Comparison of ENCODE assay signal across 33 mouse cellular contexts in genomic region chr1:184550491-184550890, GRCm38 (mm10).
"Had no signal": no experiment of that assay in that cellular context is flagged by ENCODE, and none has a peak within 500 bp of the region (broad histone marks: within the 10 kb centered on the region; RNA-seq: fewer than 3 reads in every experiment).

No protein-coding gene starts in this region.

- H3K36me3 ChIP-seq: heart, embryonic 12.5 days; heart, embryonic 13.5 days; heart, embryonic 15.5 days; hindbrain, embryonic 10.5 days; hindbrain, embryonic 12.5 days; hindbrain, embryonic 13.5 days; hindbrain, embryonic 15.5 days; intestine, embryonic 15.5 days; kidney, embryonic 15.5 days had no signal

- H3K9ac ChIP-seq: heart, embryonic 12.5 days; heart, embryonic 13.5 days; heart, embryonic 15.5 days; hindbrain, embryonic 12.5 days; hindbrain, embryonic 13.5 days; hindbrain, embryonic 14.5 days; hindbrain, embryonic 15.5 days; intestine, embryonic 15.5 days; kidney, embryonic 15.5 days had no signal

- H3K9me3 ChIP-seq: heart, embryonic 12.5 days; heart, embryonic 13.5 days; heart, embryonic 15.5 days; hindbrain, embryonic 10.5 days; hindbrain, embryonic 12.5 days; hindbrain, embryonic 13.5 days; hindbrain, embryonic 15.5 days; intestine, embryonic 15.5 days; kidney, embryonic 15.5 days had no signal

- ATAC-seq: hindbrain, embryonic 16.5 days; hindbrain, postnatal 0 days; inflammation-experienced regulatory T-cells, adult 6 months; intestine, embryonic 15.5 days; intestine, embryonic 16.5 days; intestine, postnatal 0 days had no signal

- DNase-seq: heart, postnatal 10 days; heart, postnatal 36 days; heart, postnatal 4 days; kidney, adult 11 months; kidney, adult 18-20 months; kidney, adult 2 months; kidney, adult 8-10 months; kidney, adult 9 months; kidney, postnatal 10 days; kidney, postnatal 14 days; kidney, postnatal 25 days; kidney, postnatal 36 days; kidney, postnatal 4 days; layer of hippocampus, adult 9-11 months; layer of hippocampus, postnatal 36 days had no signal

- H3K4me2 ChIP-seq: heart, embryonic 12.5 days; heart, embryonic 13.5 days; heart, embryonic 15.5 days; hindbrain, embryonic 12.5 days; hindbrain, embryonic 13.5 days; hindbrain, embryonic 14.5 days; hindbrain, embryonic 15.5 days; intestine, embryonic 15.5 days; kidney, embryonic 15.5 days had no signal

- H3K4me1 ChIP-seq: heart, embryonic 12.5 days; heart, embryonic 13.5 days; heart, embryonic 15.5 days; hindbrain, embryonic 10.5 days; hindbrain, embryonic 12.5 days; hindbrain, embryonic 13.5 days; hindbrain, embryonic 15.5 days; intestine, embryonic 15.5 days; kidney, embryonic 15.5 days had no signal

- H3K27ac ChIP-seq: heart, embryonic 13.5 days; heart, embryonic 15.5 days; hindbrain, embryonic 10.5 days; hindbrain, embryonic 12.5 days; hindbrain, embryonic 13.5 days; hindbrain, embryonic 14.5 days; hindbrain, embryonic 15.5 days; hindbrain, postnatal 0 days; intestine, embryonic 15.5 days; kidney, embryonic 15.5 days; kidney, postnatal 0 days; layer of hippocampus, adult 2 months; left cerebral cortex, adult 2 months had no signal

- H3K27me3 ChIP-seq: heart, embryonic 15.5 days; hindbrain, embryonic 12.5 days; hindbrain, embryonic 13.5 days; hindbrain, embryonic 15.5 days had no signal

- H3K4me3 ChIP-seq: heart, embryonic 12.5 days; heart, embryonic 13.5 days; heart, embryonic 15.5 days; hindbrain, embryonic 10.5 days; hindbrain, embryonic 12.5 days; hindbrain, embryonic 13.5 days; hindbrain, embryonic 15.5 days; intestine, embryonic 15.5 days; kidney, embryonic 15.5 days; layer of hippocampus, adult 2 months; left cerebral cortex, adult 2 months had no signal
